Mouse (Mus musculus): ENCODE data around the gene Rrp7a. TPM values are rescaled to one million over a fixed set of nuclear protein-coding genes. Genes with fewer than 3 reads are reported as not detected.

Rrp7a gene
- total and polyA plus RNA-seq, 2 experiments from 2014 or later, result 74.4 to 207 TPM

DNA sequence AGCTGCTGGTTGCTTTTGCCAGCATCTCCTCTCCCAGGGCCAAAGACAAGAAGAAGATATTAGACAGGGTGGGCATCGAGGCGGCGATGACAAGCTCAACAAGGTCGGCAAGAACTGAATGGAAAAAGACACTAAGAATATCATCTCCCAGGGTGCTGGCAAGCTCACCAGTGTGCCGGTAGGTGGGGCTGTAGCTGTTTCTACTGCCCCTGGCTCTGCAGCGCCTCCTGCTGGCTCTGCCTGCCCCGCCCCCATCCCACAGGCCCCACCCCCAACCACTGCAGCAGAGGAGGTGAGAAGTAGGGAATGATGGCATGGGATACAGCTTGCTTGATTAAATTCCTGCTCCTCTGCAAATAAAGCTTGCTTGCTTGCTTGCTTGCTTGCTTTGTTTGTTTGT lies 36.7 kb downstream of the Rrp7a start:
- DNase-seq (ENCODE audit: low spot score), result peak; percentile 28
- TF ChIP-seq CTCF (IDR thresholded peaks at IDR 0.05; ENCODE audit: low read depth), result peak; percentile 67
- Histone ChIP-seq H3K27me3 (ENCODE audit: insufficient read depth, low read length) (no peaks in the 10 kb centered on the region; the same call in 1 of the 2 replicates), H3K36me3 (ENCODE audit: insufficient read depth, low read length) (no peaks in the 10 kb centered on the region), H3K27ac (no peak overlapping the region), H3K9me3 (ENCODE audit: low read length) (no peaks in the 10 kb centered on the region), H3K4me1 (ENCODE audit: insufficient read depth, low read length) (peaks cover 15% of the 10 kb centered on the region; the same call in 1 of the 2 replicates), H3K4me3 (ENCODE audit: low read length) (no peak overlapping the region), H3K9ac (replicated peaks; ENCODE audit: low read length) (no peak overlapping the region), H3K4me2 (ENCODE audit: low read depth, low read length) (no peak overlapping the region)
- ATAC-seq, result no peak
- WGBS, result 40% methylated on average over 7 of the region's 7 CpGs

- Histone ChIP-seq H3K9me3 (ENCODE audit: low read length) (no peaks in the 10 kb centered on the region), H3K36me3 (ENCODE audit: insufficient read depth, low read length) (no peaks in the 10 kb centered on the region), H3K27ac (peak overlapping the region; percentile 56; the same call in 1 of the 2 replicates), H3K4me1 (ENCODE audit: insufficient read depth, low read length) (peaks cover 11% of the 10 kb centered on the region; the same call in 1 of the 2 replicates), H3K27me3 (ENCODE audit: insufficient read depth, low read length) (no peaks in the 10 kb centered on the region; the same call in 1 of the 2 replicates), H3K4me2 (ENCODE audit: low read depth, low read length) (peak overlapping the region; percentile 40), H3K9ac (replicated peaks; ENCODE audit: low read length) (no peak overlapping the region), H3K4me3 (ENCODE audit: low read length) (peak overlapping the region; percentile 4; the same call in 1 of the 2 replicates)
- DNase-seq (ENCODE audit: low spot score) (peak; percentile 76), ATAC-seq (peak; percentile 72)
- TF ChIP-seq CTCF (IDR thresholded peaks at IDR 0.05; ENCODE audit: low read depth), result no peak
- 19% methylated on average over 13 of the region's 13 CpGs for WGBS
These were observed 38.5 kb downstream of the Rrp7a start for GRCm38 (mm10) chr15:83084022-83084640.

- Histone ChIP-seq H3K9me3 (ENCODE audit: low read length) (no peaks in the 10 kb centered on the region), H3K4me3 (ENCODE audit: low read length) (no peak overlapping the region), H3K4me2 (ENCODE audit: low read depth, low read length) (peak overlapping the region; percentile 40), H3K27ac (peak overlapping the region; percentile 56; the same call in 1 of the 2 replicates), H3K27me3 (ENCODE audit: insufficient read depth, low read length) (no peaks in the 10 kb centered on the region; the same call in 1 of the 2 replicates), H3K4me1 (ENCODE audit: insufficient read depth, low read length) (peaks cover 8% of the 10 kb centered on the region; the same call in 1 of the 2 replicates), H3K9ac (replicated peaks; ENCODE audit: low read length) (no peak overlapping the region), H3K36me3 (ENCODE audit: insufficient read depth, low read length) (no peaks in the 10 kb centered on the region)
- 38% methylated on average over 5 of the region's 5 CpGs for WGBS
- peak; percentile 30 for DNase-seq (ENCODE audit: low spot score)
- no peak for TF ChIP-seq CTCF (IDR thresholded peaks at IDR 0.05; ENCODE audit: low read depth)
- peak; percentile 38; the same call in 1 of the 2 replicates for ATAC-seq
These were observed 39.1 kb downstream of the Rrp7a start for GRCm38 (mm10) chr15:83083530-83083929.

GRCm38 (mm10) chr15:83075607-83076525 lies 46.7 kb downstream of the Rrp7a start:
- ATAC-seq, result no peak
- Histone ChIP-seq H3K4me2 (ENCODE audit: low read depth, low read length) (no peak overlapping the region), H3K27ac (no peak overlapping the region), H3K36me3 (ENCODE audit: insufficient read depth, low read length) (no peaks in the 10 kb centered on the region), H3K27me3 (ENCODE audit: insufficient read depth, low read length) (no peaks in the 10 kb centered on the region), H3K4me1 (ENCODE audit: insufficient read depth, low read length) (no peaks in the 10 kb centered on the region; the same call in 1 of the 2 replicates), H3K4me3 (ENCODE audit: low read length) (no peak overlapping the region), H3K9me3 (ENCODE audit: low read length) (no peaks in the 10 kb centered on the region), H3K9ac (replicated peaks; ENCODE audit: low read length) (no peak overlapping the region)
- no peak for DNase-seq (ENCODE audit: low spot score)
- TF ChIP-seq CTCF (IDR thresholded peaks at IDR 0.05; ENCODE audit: low read depth), result no peak
- WGBS, result 61% methylated on average over 27 of the region's 27 CpGs

GRCm38 (mm10) chr15:83074179-83074578 lies 48.4 kb downstream of the Rrp7a start:
- H3K9me3 ChIP-seq (ENCODE audit: low read length), result no peaks in the 10 kb centered on the region
- WGBS, result 55% methylated on average over 4 of the region's 4 CpGs
- H3K4me3 ChIP-seq (ENCODE audit: low read length), result no peak overlapping the region
- H3K27me3 ChIP-seq (ENCODE audit: insufficient read depth, low read length), result no peaks in the 10 kb centered on the region
- H3K27ac ChIP-seq, result no peak overlapping the region
- ATAC-seq (no peak), DNase-seq (ENCODE audit: low spot score) (no peak)
- no peaks in the 10 kb centered on the region; the same call in 1 of the 2 replicates for H3K4me1 ChIP-seq (ENCODE audit: insufficient read depth, low read length)
- no peak overlapping the region for H3K4me2 ChIP-seq (ENCODE audit: low read depth, low read length)
- TF ChIP-seq CTCF (IDR thresholded peaks at IDR 0.05; ENCODE audit: low read depth), result no peak
- no peak overlapping the region for H3K9ac ChIP-seq (replicated peaks; ENCODE audit: low read length)
- H3K36me3 ChIP-seq (ENCODE audit: insufficient read depth, low read length), result no peaks in the 10 kb centered on the region

DNA sequence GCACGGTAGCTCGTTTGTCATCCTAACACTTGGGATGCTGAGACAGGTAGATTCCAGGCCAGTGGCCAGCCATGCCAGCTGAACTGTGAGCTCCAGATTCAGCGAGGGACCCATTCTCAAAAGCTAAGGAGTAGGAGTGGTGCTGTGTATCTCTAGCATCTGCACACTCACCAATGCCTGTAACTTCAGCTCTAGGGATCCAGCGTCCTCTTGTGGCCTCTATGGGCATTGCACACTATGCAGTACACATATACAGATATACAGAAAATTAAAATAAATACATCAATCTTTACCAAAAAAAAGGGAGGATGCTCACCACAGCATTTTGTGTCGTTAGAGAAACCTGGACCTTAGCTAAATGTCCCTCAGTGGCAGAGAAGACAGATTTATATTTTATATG lies 50.8 kb downstream of the Rrp7a start:
- no peak for ATAC-seq
- Histone ChIP-seq H3K27ac (no peak overlapping the region), H3K9me3 (ENCODE audit: low read length) (no peaks in the 10 kb centered on the region), H3K9ac (replicated peaks; ENCODE audit: low read length) (no peak overlapping the region), H3K4me2 (ENCODE audit: low read depth, low read length) (no peak overlapping the region), H3K4me3 (ENCODE audit: low read length) (no peak overlapping the region), H3K27me3 (ENCODE audit: insufficient read depth, low read length) (no peaks in the 10 kb centered on the region), H3K4me1 (ENCODE audit: insufficient read depth, low read length) (no peaks in the 10 kb centered on the region; the same call in 1 of the 2 replicates), H3K36me3 (ENCODE audit: insufficient read depth, low read length) (no peaks in the 10 kb centered on the region)
- DNase-seq (ENCODE audit: low spot score), result no peak
- WGBS, result 86% methylated on average over 5 of the region's 5 CpGs
- peak; percentile 59 for TF ChIP-seq CTCF (IDR thresholded peaks at IDR 0.05; ENCODE audit: low read depth)
